Mouse (Mus musculus) Muller cell, postnatal 12 days (primary cell): ENCODE measurements around the gene Lrig1.
A peak's percentile ranks its signal among the peaks of the same experiment; 100 is the strongest.

Experiments used
- DNase-seq: peaks from one replicate; pipeline ENCODE4 v3.0.0-alpha.2; 2015; ENCODE audit errors: inconsistent ontology term

Gene Lrig1

GRCm38 (mm10) chr6:94647574-94648430 is 52.2 kb downstream of the Lrig1 start:
- DNase-seq, result peak; percentile 84

DNA sequence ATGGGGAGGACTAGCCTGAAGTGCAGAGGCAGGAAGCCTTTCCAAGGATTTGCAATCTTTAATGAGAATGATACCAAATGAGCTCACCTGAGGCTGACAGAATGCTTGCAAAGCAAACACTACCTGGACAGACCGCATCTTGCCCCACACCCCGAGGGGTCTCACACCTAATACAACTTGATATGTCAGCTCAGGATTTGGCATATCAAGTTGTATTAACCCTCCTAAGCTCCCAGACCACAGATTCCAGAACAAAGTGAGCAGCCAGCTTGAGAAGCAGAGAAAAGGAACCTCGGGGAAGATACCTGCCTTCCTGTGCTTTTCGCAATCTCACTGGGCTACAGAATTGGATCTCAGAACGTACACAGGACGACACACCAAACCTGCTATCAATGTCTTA is 53.1 kb downstream of the Lrig1 start:
- no peak for DNase-seq

GRCm38 (mm10) chr6:94646274-94646863 is 53.6 kb downstream of the Lrig1 start:
- DNase-seq, result peak; percentile 69

GRCm38 (mm10) chr6:94645723-94646122 is 54.2 kb downstream of the Lrig1 start:
- no peak for DNase-seq

- no peak for DNase-seq
Observed at GRCm38 (mm10) chr6:94644641-94645040, 55.3 kb downstream of the Lrig1 start.

GRCm38 (mm10) chr6:94643989-94644388 is 56.0 kb downstream of the Lrig1 start:
- no peak for DNase-seq

DNA sequence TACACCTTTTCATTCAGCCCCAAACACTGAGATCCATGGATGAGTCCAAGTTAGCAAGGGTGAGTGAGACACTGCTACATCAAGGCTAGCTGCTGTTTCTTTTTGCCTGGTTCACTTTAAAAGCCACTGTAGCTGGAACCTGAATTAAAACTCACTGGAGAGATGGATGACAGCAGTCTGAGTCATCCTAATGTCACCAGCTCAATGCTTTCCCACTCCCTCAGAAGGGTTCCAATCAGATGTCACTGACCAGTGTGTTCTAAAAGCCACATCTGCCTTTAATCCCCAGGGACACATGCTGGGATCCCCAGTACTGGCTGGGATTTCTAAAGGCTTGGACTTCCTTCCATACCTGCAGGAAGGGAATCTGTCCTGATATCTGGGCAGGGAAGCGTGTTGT is 57.9 kb downstream of the Lrig1 start:
- DNase-seq, result no peak

- DNase-seq, result peak; percentile 94
Observed at GRCm38 (mm10) chr6:94640297-94640696, 59.7 kb downstream of the Lrig1 start.

DNA sequence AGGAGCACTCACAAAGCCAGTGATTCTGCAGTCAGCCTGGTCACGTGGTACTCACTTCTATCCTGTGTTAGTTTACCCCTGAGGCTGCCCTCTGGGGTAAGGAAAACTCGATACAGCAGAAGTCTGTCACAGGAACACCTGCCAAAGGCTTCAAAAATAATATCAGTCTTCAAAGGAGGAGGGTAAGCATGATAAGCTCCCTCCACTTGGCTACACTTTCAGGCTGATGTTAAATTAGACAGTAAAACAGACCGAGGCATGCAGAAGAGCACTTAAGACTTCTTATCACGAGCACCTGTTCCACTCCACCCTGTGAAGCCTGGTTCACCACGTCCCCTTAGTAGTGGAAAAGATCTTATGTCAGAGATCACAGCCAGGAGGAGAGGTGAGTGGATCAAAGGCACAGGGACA is 62.9 kb downstream of the Lrig1 start:
- no peak for DNase-seq

DNA sequence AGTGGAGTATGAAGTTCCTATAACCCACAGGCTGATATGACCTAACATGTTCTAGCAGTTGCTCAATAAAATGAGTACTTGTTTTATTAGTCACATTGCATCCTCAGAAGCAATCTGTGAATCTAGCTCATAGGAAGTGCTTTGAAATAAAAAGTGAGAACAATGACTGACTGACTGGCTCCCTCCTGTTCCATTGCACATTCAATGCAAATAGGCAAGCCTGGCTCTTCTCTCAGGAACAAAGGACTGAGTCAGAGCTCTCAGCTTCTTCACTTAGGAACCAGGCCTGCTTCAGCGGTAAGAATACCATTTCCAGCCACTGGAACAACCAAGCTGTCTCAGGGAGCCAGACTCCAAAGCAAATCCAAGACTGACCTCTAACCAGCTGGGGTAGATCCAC is 64.6 kb downstream of the Lrig1 start:
- DNase-seq, result peak; percentile 87

- no peak for DNase-seq
Observed at GRCm38 (mm10) chr6:94634710-94635109, 65.2 kb downstream of the Lrig1 start.

GRCm38 (mm10) chr6:94634274-94634673 is 65.7 kb downstream of the Lrig1 start:
- DNase-seq, result no peak

GRCm38 (mm10) chr6:94631779-94632082 is 68.2 kb downstream of the Lrig1 start:
- no peak for DNase-seq

- DNase-seq, result peak; percentile 79
Observed at GRCm38 (mm10) chr6:94631051-94631778, 68.7 kb downstream of the Lrig1 start.

DNA sequence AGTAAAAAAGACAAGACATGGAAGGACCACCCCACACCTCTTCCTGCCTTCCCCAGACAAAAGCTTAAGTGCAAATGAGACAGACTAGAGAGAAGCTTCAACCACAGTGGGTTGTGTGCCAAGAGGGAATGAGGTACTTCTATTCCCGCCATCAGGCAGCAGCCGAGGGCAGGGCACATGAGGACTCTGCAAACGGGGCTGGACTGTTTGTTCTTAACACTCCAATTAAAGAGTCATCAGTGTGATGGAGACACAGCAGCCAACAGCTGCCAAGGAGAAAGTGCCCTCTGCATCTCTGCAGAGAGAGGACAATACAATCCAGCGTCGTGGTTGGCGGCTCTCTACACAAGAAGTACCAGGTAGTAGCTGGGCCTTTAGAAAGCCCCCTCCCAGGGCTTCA is 71.2 kb downstream of the Lrig1 start:
- no peak for DNase-seq

- DNase-seq, result peak; percentile 74
Observed at GRCm38 (mm10) chr6:94627714-94628595, 72.0 kb downstream of the Lrig1 start.

DNA sequence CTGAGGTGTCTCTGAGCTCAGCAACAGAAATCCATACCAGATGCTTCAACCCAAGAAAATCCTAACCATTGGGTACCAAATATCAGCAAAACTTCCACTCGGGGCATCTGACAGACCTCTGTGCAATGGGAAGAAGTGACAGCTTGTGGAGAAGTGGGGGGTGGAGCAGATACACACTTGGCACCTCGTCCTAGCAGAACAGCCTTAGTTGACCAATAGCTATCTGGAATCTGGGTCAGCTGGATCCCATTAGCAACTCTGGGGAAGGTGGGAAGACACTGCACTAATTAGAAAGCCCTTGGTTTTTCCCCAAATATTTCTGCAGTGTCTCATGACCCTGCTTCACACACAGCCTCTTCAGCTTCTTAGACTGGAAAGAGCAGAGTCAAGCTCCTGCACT is 73.2 kb downstream of the Lrig1 start:
- peak; percentile 93 for DNase-seq

GRCm38 (mm10) chr6:94625896-94626295 is 74.1 kb downstream of the Lrig1 start:
- DNase-seq, result no peak

DNA sequence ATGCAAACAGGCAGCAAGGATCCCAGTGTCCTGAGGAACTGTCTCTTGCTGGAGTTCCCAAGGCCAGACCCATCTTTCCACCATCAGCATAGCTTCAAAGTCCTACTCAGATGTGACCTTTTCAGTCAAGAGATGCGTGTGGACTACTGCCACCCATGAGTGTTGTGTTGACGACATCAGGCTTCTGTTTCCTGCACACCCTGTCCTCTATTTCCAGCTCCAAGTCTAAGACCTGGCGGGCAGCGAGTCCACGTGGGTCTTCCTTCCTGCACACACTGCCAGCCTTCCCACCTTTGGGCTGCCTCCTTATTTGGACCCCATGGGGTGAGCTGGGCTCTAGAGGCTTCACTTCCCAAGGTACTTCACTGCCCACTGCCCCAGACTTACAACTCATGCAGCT is 75.4 kb downstream of the Lrig1 start:
- no peak for DNase-seq

GRCm38 (mm10) chr6:94622983-94623382 is 77.0 kb downstream of the Lrig1 start:
- DNase-seq, result no peak

GRCm38 (mm10) chr6:94620801-94621301 is 79.1 kb downstream of the Lrig1 start:
- no peak for DNase-seq

DNA sequence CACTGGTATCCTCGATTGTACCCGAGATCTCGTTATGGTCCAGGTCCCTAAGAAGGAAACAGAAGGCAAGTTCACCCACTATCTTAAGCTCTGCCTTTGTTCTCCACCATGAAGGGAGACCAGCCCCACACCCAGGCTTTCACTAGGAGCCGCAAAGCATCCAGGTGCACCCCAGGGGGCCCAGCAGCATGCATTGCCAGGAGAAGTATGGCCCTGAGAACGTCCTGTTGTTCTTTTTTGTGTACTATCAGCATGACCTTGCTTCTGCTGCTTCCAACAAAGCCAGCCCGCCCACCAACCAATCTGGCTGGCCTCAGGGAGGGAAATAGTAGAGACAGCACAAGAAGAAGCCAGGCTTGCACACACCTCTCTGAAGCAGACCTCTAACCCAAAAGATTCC is 79.7 kb downstream of the Lrig1 start:
- DNase-seq, result no peak
